Mouse (Mus musculus) embryonic facial prominence, embryonic 14.5 days (tissue): ENCODE data around the gene Hcfc1r1. TPM values are rescaled to one million over a fixed set of nuclear protein-coding genes. Genes with fewer than 3 reads are reported as not detected.
A peak's percentile ranks its signal among the peaks of the same experiment; 100 is the strongest.

Experiments
- ATAC-seq: fragments of 200-750 bp; cut with Nextera tagmentation; 2 replicates; pipeline ENCODE4 v1.8.0; 2017; ENCODE audit warnings: low read depth, moderate number of reproducible peaks, moderate TSS enrichment
- DNase-seq: peaks from one replicate; pipeline ENCODE4 v3.0.0-alpha.2; 2015; ENCODE audit warnings: low spot score
- H3K27ac ChIP-seq: fragments of 300-500 bp; sonication (generic); replicated peaks from 2 replicates; pipeline ENCODE4 v1.5.1; 2014; ENCODE audit warnings: low read depth, mild to moderate bottlenecking, low read length, moderate library complexity
- H3K27me3 ChIP-seq: fragments of 300-500 bp; sonication (generic); replicated peaks from 2 replicates; pipeline ENCODE4 v1.6.1; 2014; ENCODE audit warnings: low read length; ENCODE audit not compliant: control insufficient read depth, insufficient read depth
- H3K36me3 ChIP-seq: fragments of 300-500 bp; sonication (generic); 2 replicates; pipeline ENCODE4 v1.6.1; 2014; ENCODE audit warnings: low read length, mixed read lengths; ENCODE audit not compliant: control insufficient read depth, insufficient read depth
- H3K4me1 ChIP-seq: fragments of 300-500 bp; sonication (generic); 2 replicates; pipeline ENCODE4 v1.6.1; 2014; ENCODE audit warnings: antibody characterized with exemption, low read length; ENCODE audit not compliant: control insufficient read depth, insufficient read depth
- H3K4me2 ChIP-seq: fragments of 300-500 bp; sonication (generic); 2 replicates; pipeline ENCODE4 v1.6.1; 2014; ENCODE audit warnings: low read depth, mild to moderate bottlenecking, low read length, moderate library complexity, mixed read lengths
- H3K4me3 ChIP-seq: fragments of 300-500 bp; sonication (generic); 2 replicates; pipeline ENCODE4 v1.5.1; 2014; ENCODE audit warnings: low read depth, mild to moderate bottlenecking, low read length
- H3K9ac ChIP-seq: fragments of 300-500 bp; sonication (generic); 2 replicates; pipeline ENCODE4 v1.6.1; 2014; ENCODE audit warnings: low read depth, mild to moderate bottlenecking, low read length, moderate library complexity, mixed read lengths
- H3K9me3 ChIP-seq: fragments of 300-500 bp; sonication (generic); 2 replicates; pipeline ENCODE4 v1.6.1; 2016; ENCODE audit warnings: low read length; ENCODE audit not compliant: control insufficient read depth
- WGBS: fragments of 180-500 bp; shearing (Covaris S2); extraction: QIAGEN DNeasy Blood & Tissue Kit; methylation state at CpG from one replicate; pipeline ENCODE4 v1.1.7; 2014; 5-methylcytosine and 5-hydroxymethylcytosine counted together
- polyA plus RNA-seq: library from polyadenylated mRNA; unstranded; fragments of >200 nt; fragmentation: Nextera tagmentation; extraction: Ambion mirVana; gene quantifications from 2 replicates; pipeline ENCODE4 v1.2.1, GENCODE M21; 2014

Gene Hcfc1r1
- polyA plus RNA-seq, 1 experiment from 2014 or later: 107 TPM

- Histone ChIP-seq H3K9ac (no peak overlapping the region), H3K9me3 (no peaks in the 10 kb centered on the region), H3K27me3 (no peaks in the 10 kb centered on the region), H3K4me3 (no peak overlapping the region), H3K27ac (no peak overlapping the region), H3K36me3 (peaks cover 42% of the 10 kb centered on the region), H3K4me2 (no peak overlapping the region), H3K4me1 (peaks cover 16% of the 10 kb centered on the region)
- no peak for DNase-seq
- 81% methylated on average over 7 of the region's 7 CpGs for WGBS
- ATAC-seq: no peak
These were observed 2.8 kb upstream of the Hcfc1r1 start for GRCm38 (mm10) chr17:23670516-23671074.

- WGBS: 100% methylated on average over 3 of the region's 3 CpGs
- ATAC-seq: no peak
These were observed 1.9 kb upstream of the Hcfc1r1 start for GRCm38 (mm10) chr17:23671519-23671918.

GRCm38 (mm10) chr17:23672761-23673160 is 635 bp upstream of the Hcfc1r1 start:
- ATAC-seq (no peak), DNase-seq (no peak)
- no peak overlapping the region for H3K27ac ChIP-seq
- peaks cover 11% of the 10 kb centered on the region; the same call in 1 of the 2 replicates for H3K27me3 ChIP-seq
- peak overlapping the region; percentile 60 for H3K4me3 ChIP-seq
- H3K36me3 ChIP-seq: peaks cover 27% of the 10 kb centered on the region
- H3K9me3 ChIP-seq: no peaks in the 10 kb centered on the region
- 62% methylated on average over 3 of the region's 3 CpGs for WGBS
- H3K4me2 ChIP-seq: peak overlapping the region; percentile 97
- H3K4me1 ChIP-seq: peaks cover 30% of the 10 kb centered on the region
- no peak overlapping the region for H3K9ac ChIP-seq

More at GRCm38 (mm10) chr17:23671519-23671918, 1.9 kb upstream of the Hcfc1r1 start:
- no peak overlapping the region for H3K4me2 ChIP-seq
- no peak overlapping the region for H3K4me3 ChIP-seq
- peaks cover 6% of the 10 kb centered on the region; the same call in 1 of the 2 replicates for H3K27me3 ChIP-seq
- no peak overlapping the region for H3K9ac ChIP-seq
- peaks cover 38% of the 10 kb centered on the region for H3K36me3 ChIP-seq
- H3K4me1 ChIP-seq: peaks cover 25% of the 10 kb centered on the region
- no peak for DNase-seq
- no peak overlapping the region for H3K27ac ChIP-seq
- H3K9me3 ChIP-seq: no peaks in the 10 kb centered on the region

GRCm38 (mm10) chr17:23674271-23674952 is 1.0 kb downstream of the Hcfc1r1 start:
- peak overlapping the region; percentile 33; the same call in 1 of the 2 replicates for H3K27ac ChIP-seq
- peaks cover 13% of the 10 kb centered on the region for H3K36me3 ChIP-seq
- peak overlapping the region; percentile 63 for H3K9ac ChIP-seq
- H3K9me3 ChIP-seq: no peaks in the 10 kb centered on the region
- 30% methylated on average over 9 of the region's 9 CpGs for WGBS
- peak overlapping the region; percentile 97 for H3K4me2 ChIP-seq
- H3K27me3 ChIP-seq: peaks cover 26% of the 10 kb centered on the region
- no peak for DNase-seq
- H3K4me1 ChIP-seq: peaks cover 30% of the 10 kb centered on the region
- no peak for ATAC-seq
- peak overlapping the region; percentile 60 for H3K4me3 ChIP-seq

- Histone ChIP-seq H3K9me3 (no peaks in the 10 kb centered on the region), H3K4me2 (peak overlapping the region; percentile 97), H3K4me3 (peak overlapping the region; percentile 60), H3K36me3 (peaks cover 6% of the 10 kb centered on the region), H3K27ac (0 out of 2 replicates have a peak overlapping the region, but pooled peaks have one; percentile 1), H3K9ac (peak overlapping the region; percentile 63; the same call in 1 of the 2 replicates), H3K27me3 (peaks cover 33% of the 10 kb centered on the region), H3K4me1 (peaks cover 30% of the 10 kb centered on the region)
- WGBS: 38% methylated on average over 5 of the region's 5 CpGs
- ATAC-seq (no peak), DNase-seq (no peak)
These were observed 1.7 kb downstream of the Hcfc1r1 start for GRCm38 (mm10) chr17:23675127-23675526.

GRCm38 (mm10) chr17:23675564-23676281 is 2.3 kb downstream of the Hcfc1r1 start:
- no peak for DNase-seq
- WGBS: 11% methylated on average over 14 of the region's 15 CpGs

GRCm38 (mm10) chr17:23676473-23677031 is 3.2 kb downstream of the Hcfc1r1 start:
- peak overlapping the region; percentile 56 for H3K4me3 ChIP-seq
- peak overlapping the region; percentile 97 for H3K4me2 ChIP-seq
- no peak overlapping the region for H3K27ac ChIP-seq
- H3K36me3 ChIP-seq: no peaks in the 10 kb centered on the region
- no peak for DNase-seq
- H3K9ac ChIP-seq: peak overlapping the region; percentile 62
- ATAC-seq: no peak
- peaks cover 47% of the 10 kb centered on the region for H3K27me3 ChIP-seq
- no peaks in the 10 kb centered on the region for H3K9me3 ChIP-seq
- 0% methylated on average over 14 of the region's 37 CpGs for WGBS
- H3K4me1 ChIP-seq: peaks cover 30% of the 10 kb centered on the region

More at GRCm38 (mm10) chr17:23675564-23676281, 2.3 kb downstream of the Hcfc1r1 start:
- Histone ChIP-seq H3K9me3 (no peaks in the 10 kb centered on the region), H3K4me1 (peaks cover 30% of the 10 kb centered on the region), H3K27ac (no peak overlapping the region), H3K4me3 (peak overlapping the region; percentile 56), H3K27me3 (peaks cover 39% of the 10 kb centered on the region), H3K4me2 (peak overlapping the region; percentile 97), H3K36me3 (no peaks in the 10 kb centered on the region), H3K9ac (peak overlapping the region; percentile 62; the same call in 1 of the 2 replicates)
- no peak for ATAC-seq

GRCm38 (mm10) chr17:23677236-23677679 is 3.9 kb downstream of the Hcfc1r1 start, which contains the start of gene Tnfrsf12a:
Gene Tnfrsf12a, minus strand, starts transcription at chr17:23677468.
- H3K4me1 ChIP-seq: peaks cover 30% of the 10 kb centered on the region

More at GRCm38 (mm10) chr17:23677236-23677679, 3.9 kb downstream of the Hcfc1r1 start, which contains the start of gene Tnfrsf12a:
- 2% methylated on average over 34 of the region's 34 CpGs for WGBS
- no peaks in the 10 kb centered on the region for H3K36me3 ChIP-seq
- peak; percentile 91 for DNase-seq
- ATAC-seq: peak; percentile 67
- H3K27me3 ChIP-seq: peaks cover 53% of the 10 kb centered on the region
- H3K4me3 ChIP-seq: peak within 1 kb of the TSS; percentile 56
- no peaks in the 10 kb centered on the region for H3K9me3 ChIP-seq
- peak within 1 kb of the TSS; percentile 62 for H3K9ac ChIP-seq
- H3K27ac ChIP-seq: 0 out of 2 replicates have a peak within 1 kb of the TSS, but pooled peaks have one; percentile 46
- peak within 1 kb of the TSS; percentile 97 for H3K4me2 ChIP-seq
